8 mouse cellular contexts compared by ENCODE assay signal in the genomic region with DNA sequence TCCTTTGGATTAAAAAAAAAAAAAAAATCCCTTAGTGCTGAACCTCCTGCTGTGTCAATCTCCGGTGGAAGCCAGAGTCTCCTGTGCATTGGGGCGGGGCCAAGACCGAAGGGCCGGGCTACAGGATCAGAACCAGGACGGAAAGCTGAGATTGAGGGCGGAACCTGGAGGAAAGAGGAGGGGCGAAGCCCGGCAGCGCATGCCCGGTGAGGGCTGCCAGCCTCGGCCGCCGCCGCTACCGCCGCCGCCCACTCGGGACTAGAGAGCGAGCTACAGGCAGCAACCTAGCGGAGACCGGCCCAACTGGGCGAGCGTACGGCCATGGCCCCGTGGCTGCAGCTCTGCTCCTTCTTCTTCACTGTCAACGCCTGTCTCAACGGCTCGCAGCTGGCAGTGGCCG. TPM values are rescaled to one million over a fixed set of nuclear protein-coding genes. Genes with fewer than 3 reads are reported as not detected.
DNase-seq lines count a peak whose midpoint lies in the region; ATAC-seq and TF ChIP-seq lines count a peak whose summit lies in the region.

TSS of gene Il17rd (plus strand) at position 159 of the 400 bp plus-strand sequence.

- H3K9ac ChIP-seq in ES-E14 (ENCODE audit: insufficient read depth, low read depth, low read length, poor library complexity, severe bottlenecking) = peak within 1 kb of the TSS; percentile 76
- H3K9ac ChIP-seq in hindbrain, embryonic 11.5 days (ENCODE audit: low read depth, low read length) = peak within 1 kb of the TSS; percentile 77
- H3K9ac ChIP-seq in lung, postnatal 0 days (replicated peaks; ENCODE audit: low read depth) = peak within 1 kb of the TSS; percentile 65

- peak within 1 kb of the TSS; percentile 80 for H3K4me2 ChIP-seq in hindbrain, embryonic 11.5 days (replicated peaks; ENCODE audit: low read depth, low read length)
- peak within 1 kb of the TSS; percentile 99 for H3K4me2 ChIP-seq in lung, postnatal 0 days (replicated peaks; ENCODE audit: low read depth, low read length)

- H3K27ac ChIP-seq in ES-E14 (ENCODE audit: insufficient read depth, low read depth, low read length, poor library complexity, severe bottlenecking) = peak within 1 kb of the TSS; percentile 84
- H3K27ac ChIP-seq in hindbrain, embryonic 11.5 days (ENCODE audit: low read depth, low read length) = peak within 1 kb of the TSS; percentile 83
- H3K27ac ChIP-seq in lung, postnatal 0 days (ENCODE audit: low read length) = peak within 1 kb of the TSS; percentile 73

- 0 out of 2 replicates have a peak, but pooled peaks cover 5% of the 10 kb centered on the region for H3K27me3 ChIP-seq in hindbrain, embryonic 11.5 days (ENCODE audit: control insufficient read depth, insufficient read depth, low read length)
- H3K27me3 ChIP-seq in lung, postnatal 0 days (replicated peaks; ENCODE audit: insufficient read depth, low read length) = no peaks in the 10 kb centered on the region

- no peak for TF ChIP-seq CTCF in lung, postnatal 0 days (IDR thresholded peaks at IDR 0.05)

- peak within 1 kb of the TSS; percentile 79 to 89 for H3K4me3 ChIP-seq in ES-E14 (ENCODE audit: insufficient read depth in 1 of 2, low read depth in 1 of 2, low read length in 2 of 2, poor library complexity in 1 of 2, severe bottlenecking in 1 of 2)
- H3K4me3 ChIP-seq in hindbrain, embryonic 11.5 days (ENCODE audit: low read depth, low read length) = peak within 1 kb of the TSS; percentile 90
- H3K4me3 ChIP-seq in lung, postnatal 0 days (ENCODE audit: low read depth, low read length) = peak within 1 kb of the TSS; percentile 84

- no peaks in the 10 kb centered on the region for H3K9me3 ChIP-seq in ES-E14 (ENCODE audit: control insufficient read depth, insufficient read depth, low read depth, low read length)
- H3K9me3 ChIP-seq in hindbrain, embryonic 11.5 days (ENCODE audit: control insufficient read depth, low read length) = no peaks in the 10 kb centered on the region
- H3K9me3 ChIP-seq in lung, postnatal 0 days (ENCODE audit: low read length) = no peaks in the 10 kb centered on the region

- in situ Hi-C loops in ES-E14 (cut with MboI; ENCODE audit: low sequenced_read_pairs in 2 of 2, unreplicated experiment in 2 of 2) = loop anchor here in 1 of 2 experiments (10.0 kb wide), 1 partner anchor 46 kb away; no protein-coding TSS in a partner anchor

- H3K4me1 ChIP-seq in ES-E14 (ENCODE audit: control insufficient read depth in 2 of 2, insufficient read depth in 2 of 2, low read length in 2 of 2, poor library complexity in 1 of 2) = peaks cover 0 to 23% of the 10 kb centered on the region in 2 experiments; a peak in 3 of 4 replicates
- peaks cover 3% of the 10 kb centered on the region; the same call in 1 of the 2 replicates for H3K4me1 ChIP-seq in hindbrain, embryonic 11.5 days (replicated peaks; ENCODE audit: control insufficient read depth, insufficient read depth, low read length)
- H3K4me1 ChIP-seq in lung, postnatal 0 days (ENCODE audit: insufficient read depth, low read depth, low read length) = 0 out of 2 replicates have a peak, but pooled peaks cover 5% of the 10 kb centered on the region

- under 1% methylated on average over 29 of the region's 29 CpGs for WGBS in hindbrain, embryonic 11.5 days
- under 1% methylated on average over 25 of the region's 29 CpGs for WGBS in lung, postnatal 0 days

- TF ChIP-seq EP300 in lung, postnatal 0 days (IDR thresholded peaks at IDR 0.05) = no peak

- H3K36me3 ChIP-seq in ES-E14 (ENCODE audit: control insufficient read depth, insufficient read depth, low read length, poor library complexity, severe bottlenecking) = no peaks in the 10 kb centered on the region
- H3K36me3 ChIP-seq in hindbrain, embryonic 11.5 days (ENCODE audit: control insufficient read depth, insufficient read depth, low read length) = no peaks in the 10 kb centered on the region
- no peaks in the 10 kb centered on the region for H3K36me3 ChIP-seq in lung, postnatal 0 days (ENCODE audit: insufficient read depth, low read length)

- peak; percentile 95 for DNase-seq in ES-E14 (ENCODE audit: low read depth, low spot score)
- peak; percentile 56 for DNase-seq in cerebellum, adult 9-10 months
- DNase-seq in frontal cortex, postnatal 10 days (ENCODE audit: low spot score in 2 of 2) = peak; percentile 71 to 84
- DNase-seq in hindbrain, embryonic 11.5 days (ENCODE audit: low spot score) = peak; percentile 88
- peak; percentile 75 to 84 for DNase-seq in layer of hippocampus, postnatal 10 days (ENCODE audit: low spot score in 2 of 2)
- DNase-seq in lung, postnatal 0 days (ENCODE audit: low spot score) = peak; percentile 96
- DNase-seq in ovary, postnatal 14 days (ENCODE audit: low spot score) = peak; percentile 86
- DNase-seq in thymus, postnatal 10 days (ENCODE audit: low spot score in 2 of 2) = peak; percentile 35 to 42

- ATAC-seq in hindbrain, embryonic 11.5 days (ENCODE audit: low FRiP score) = peak; percentile 91
- peak; percentile 98 for ATAC-seq in lung, postnatal 0 days

TF ChIP-seq in ES-E14, 5 proteins besides CTCF, POLR2A, EP300 and RAD21:
- TF ChIP-seq ZC3H11A (IDR thresholded peaks at IDR 0.05; ENCODE audit: borderline replicate concordance, low read depth, low read length) (no peak), CHD2 (IDR thresholded peaks at IDR 0.05; ENCODE audit: low read depth, low read length) (no peak), ZNF384 (IDR thresholded peaks at IDR 0.05; ENCODE audit: low read depth, low read length) (peak; percentile 94)

RNA-seq across cellular contexts. Expression of gene Il17rd, which starts in this region (rescaled TPM):
- total RNA-seq in ES-E14 (2012; rRNA removed) = 28.2 and 43.6 TPM in 2 replicates
- polyA plus RNA-seq in hindbrain, embryonic 11.5 days (2014; fragmentation: Nextera tagmentation; extraction: Ambion mirVana) = 5.3 and 5.7 TPM in 2 replicates
- 1 to 10 TPM; 5.8 to 6.5 TPM for total RNA-seq in layer of hippocampus, postnatal 10 days (2021)
- 2.1 and 2.2 TPM in 2 replicates for polyA plus RNA-seq in lung, postnatal 0 days (2015; fragmentation: Nextera tagmentation; extraction: Ambion mirVana)

Comparison
In these comparisons a context has a peak if more than half of its experiments do, and no peak if none do; other contexts are left out.
1. Peak in every context shown above with its lines: DNase-seq, ATAC-seq, H3K4me3 ChIP-seq and H3K27ac ChIP-seq.
2. DNase-seq: peak in every context shown above with its lines; median percentile 96 in lung, postnatal 0 days; 95 in ES-E14; 88 in hindbrain, embryonic 11.5 days; 86 in ovary, postnatal 14 days; 80 in layer of hippocampus, postnatal 10 days; 78 in frontal cortex, postnatal 10 days; 56 in cerebellum, adult 9-10 months; 38 in thymus, postnatal 10 days.